Mouse (Mus musculus) midbrain, embryonic 13.5 days (tissue): ENCODE results near the gene Psmc3. TPM values are rescaled to one million over a fixed set of nuclear protein-coding genes. Genes with fewer than 3 reads are reported as not detected.
"Not testable (repeated sequence)": the region's sequence is repeated elsewhere in the genome, so short reads cannot be mapped to it uniquely, and the experiment has no call there.

Experiments
- ATAC-seq: fragments of 200-750 bp; cut with Nextera tagmentation; 2 replicates; pipeline ENCODE4 v1.8.0; 2017; ENCODE audit warnings: mild to moderate bottlenecking, moderate TSS enrichment, moderate library complexity
- H3K27ac ChIP-seq: fragments of 300-500 bp; sonication (generic); 2 replicates; pipeline ENCODE4 v1.5.1; 2015; ENCODE audit warnings: inconsistent platforms, mild to moderate bottlenecking, moderate library complexity
- H3K27me3 ChIP-seq: fragments of 300-500 bp; sonication (generic); 2 replicates; pipeline ENCODE4 v1.6.1; 2015; ENCODE audit warnings: mild to moderate bottlenecking, inconsistent platforms
- H3K36me3 ChIP-seq: fragments of 300-500 bp; sonication (generic); 2 replicates; pipeline ENCODE4 v1.6.1; 2015; ENCODE audit warnings: mild to moderate bottlenecking, inconsistent platforms
- H3K4me1 ChIP-seq: fragments of 300-500 bp; sonication (generic); replicated peaks from 2 replicates; pipeline ENCODE4 v1.6.1; 2015; ENCODE audit warnings: inconsistent platforms
- H3K4me2 ChIP-seq: fragments of 300-500 bp; sonication (generic); replicated peaks from 2 replicates; pipeline ENCODE4 v1.6.1; 2015; ENCODE audit warnings: moderate library complexity, mild to moderate bottlenecking, inconsistent platforms
- H3K4me3 ChIP-seq: fragments of 300-500 bp; sonication (generic); replicated peaks from 2 replicates; pipeline ENCODE4 v1.5.1; 2015; ENCODE audit warnings: mild to moderate bottlenecking, inconsistent platforms
- H3K9ac ChIP-seq: fragments of 300-500 bp; sonication (generic); replicated peaks from 2 replicates; pipeline ENCODE4 v1.6.1; 2015; ENCODE audit warnings: mild to moderate bottlenecking, inconsistent platforms
- H3K9me3 ChIP-seq: fragments of 300-500 bp; sonication (generic); 2 replicates; pipeline ENCODE4 v1.6.1; 2016; ENCODE audit warnings: mild to moderate bottlenecking, inconsistent platforms
- WGBS: fragments of 180-500 bp; shearing (Covaris S2); methylation state at CpG from one replicate; pipeline ENCODE4 v1.1.7; 2015; 5-methylcytosine and 5-hydroxymethylcytosine counted together
- polyA plus RNA-seq: library from polyadenylated mRNA; unstranded; fragments of >200 nt; fragmentation: Nextera tagmentation; extraction: Ambion mirVana; gene quantifications from 2 replicates; pipeline ENCODE4 v1.2.1, GENCODE M21; 2015

The Psmc3 gene
- 251 and 254 TPM in 2 replicates for polyA plus RNA-seq

- Histone ChIP-seq H3K4me3 (peak within 1 kb of the TSS; percentile 71), H3K27me3 (no peaks in the 10 kb centered on the region), H3K36me3 (peaks cover 42% of the 10 kb centered on the region), H3K4me1 (peaks cover 21% of the 10 kb centered on the region), H3K27ac (peak within 1 kb of the TSS; percentile 89), H3K9ac (peak within 1 kb of the TSS; percentile 77), H3K4me2 (peak within 1 kb of the TSS; percentile 97), H3K9me3 (no peaks in the 10 kb centered on the region)
- 0% methylated on average over 40 of the region's 40 CpGs for WGBS
- ATAC-seq: peak; percentile 99
These were observed at the start of gene Psmc3 for GRCm38 (mm10) chr2:91053934-91054382. Psmc3 (plus strand) TSS chr2:91054009.

GRCm38 (mm10) chr2:91008536-91008935, 45.3 kb upstream of the Psmc3 start:
- no peak overlapping the region for H3K9ac ChIP-seq
- WGBS: 98% methylated on average over 8 of the region's 8 CpGs
- no peaks in the 10 kb centered on the region for H3K27me3 ChIP-seq
- H3K27ac ChIP-seq: no peak overlapping the region
- no peak overlapping the region for H3K4me3 ChIP-seq
- no peak overlapping the region for H3K4me2 ChIP-seq
- H3K36me3 ChIP-seq: peaks cover 84% of the 10 kb centered on the region
- ATAC-seq: no peak
- H3K9me3 ChIP-seq: no peaks in the 10 kb centered on the region
- no peaks in the 10 kb centered on the region for H3K4me1 ChIP-seq

GRCm38 (mm10) chr2:91013881-91014280, 39.9 kb upstream of the Psmc3 start:
- no peak overlapping the region for H3K9ac ChIP-seq
- 92% methylated on average over 2 of the region's 2 CpGs for WGBS
- no peaks in the 10 kb centered on the region for H3K4me1 ChIP-seq
- no peaks in the 10 kb centered on the region for H3K9me3 ChIP-seq
- no peak overlapping the region for H3K4me2 ChIP-seq
- no peak overlapping the region for H3K4me3 ChIP-seq
- H3K36me3 ChIP-seq: peaks cover 73% of the 10 kb centered on the region
- no peaks in the 10 kb centered on the region for H3K27me3 ChIP-seq
- no peak for ATAC-seq
- H3K27ac ChIP-seq: no peak overlapping the region

GRCm38 (mm10) chr2:91015386-91015785, 38.4 kb upstream of the Psmc3 start:
- H3K27ac ChIP-seq: no peak overlapping the region
- H3K4me3 ChIP-seq: no peak overlapping the region
- WGBS: 83% methylated on average over 4 of the region's 4 CpGs
- no peaks in the 10 kb centered on the region for H3K27me3 ChIP-seq
- H3K4me2 ChIP-seq: no peak overlapping the region
- no peaks in the 10 kb centered on the region for H3K9me3 ChIP-seq
- H3K4me1 ChIP-seq: no peaks in the 10 kb centered on the region
- H3K36me3 ChIP-seq: peaks cover 68% of the 10 kb centered on the region
- H3K9ac ChIP-seq: no peak overlapping the region
- no peak for ATAC-seq

- ATAC-seq: no peak
- H3K4me3 ChIP-seq: no peak overlapping the region
- WGBS: 86% methylated on average over 8 of the region's 8 CpGs
- H3K9me3 ChIP-seq: no peaks in the 10 kb centered on the region
- H3K36me3 ChIP-seq: peaks cover 51% of the 10 kb centered on the region
- no peaks in the 10 kb centered on the region for H3K4me1 ChIP-seq
- no peaks in the 10 kb centered on the region for H3K27me3 ChIP-seq
- no peak overlapping the region for H3K4me2 ChIP-seq
- no peak overlapping the region for H3K27ac ChIP-seq
- H3K9ac ChIP-seq: no peak overlapping the region; the same call in 1 of the 2 replicates
These were observed 35.6 kb upstream of the Psmc3 start for GRCm38 (mm10) chr2:91018061-91018788.

- Histone ChIP-seq H3K4me1 (no peaks in the 10 kb centered on the region), H3K4me3 (no peak overlapping the region), H3K36me3 (peaks cover 34% of the 10 kb centered on the region), H3K27ac (no peak overlapping the region), H3K9me3 (no peaks in the 10 kb centered on the region), H3K9ac (no peak overlapping the region), H3K4me2 (no peak overlapping the region), H3K27me3 (no peaks in the 10 kb centered on the region)
- ATAC-seq: no peak
- WGBS: 97% methylated on average over 3 of the region's 3 CpGs
These were observed 33.9 kb upstream of the Psmc3 start for GRCm38 (mm10) chr2:91019911-91020310.

GRCm38 (mm10) chr2:91022266-91022665, 31.5 kb upstream of the Psmc3 start:
- H3K4me1 ChIP-seq, H3K9ac ChIP-seq, H3K4me3 ChIP-seq, H3K9me3 ChIP-seq, H3K27ac ChIP-seq, H3K27me3 ChIP-seq, H3K4me2 ChIP-seq, ATAC-seq: not testable (repeated sequence)
- WGBS: 96% methylated on average over 7 of the region's 7 CpGs
- H3K36me3 ChIP-seq: peaks cover 20% of the 10 kb centered on the region

GRCm38 (mm10) chr2:91023131-91023530, 30.7 kb upstream of the Psmc3 start:
- Histone ChIP-seq H3K27ac (no peak overlapping the region), H3K9me3 (no peaks in the 10 kb centered on the region), H3K4me1 (no peaks in the 10 kb centered on the region), H3K4me3 (no peak overlapping the region), H3K27me3 (no peaks in the 10 kb centered on the region), H3K9ac (no peak overlapping the region), H3K36me3 (peaks cover 19% of the 10 kb centered on the region), H3K4me2 (no peak overlapping the region)
- no peak for ATAC-seq
- 75% methylated on average over 2 of the region's 2 CpGs for WGBS

GRCm38 (mm10) chr2:91023956-91024355, 29.9 kb upstream of the Psmc3 start:
- no peak overlapping the region for H3K4me3 ChIP-seq
- H3K9me3 ChIP-seq: no peaks in the 10 kb centered on the region
- H3K36me3 ChIP-seq: peaks cover 14% of the 10 kb centered on the region
- H3K9ac ChIP-seq: no peak overlapping the region
- H3K27me3 ChIP-seq: no peaks in the 10 kb centered on the region
- ATAC-seq: no peak
- H3K4me1 ChIP-seq: no peaks in the 10 kb centered on the region
- no peak overlapping the region for H3K27ac ChIP-seq
- WGBS: 89% methylated on average over 1 of the region's 1 CpGs
- no peak overlapping the region for H3K4me2 ChIP-seq

- Histone ChIP-seq H3K9me3 (0 out of 2 replicates have a peak, but pooled peaks cover 3% of the 10 kb centered on the region), H3K27ac (no peak overlapping the region), H3K4me2 (no peak overlapping the region), H3K9ac (no peak overlapping the region), H3K4me1 (no peaks in the 10 kb centered on the region), H3K36me3 (peaks cover 8% of the 10 kb centered on the region), H3K4me3 (no peak overlapping the region), H3K27me3 (no peaks in the 10 kb centered on the region)
- 92% methylated on average over 1 of the region's 1 CpGs for WGBS
- no peak for ATAC-seq
These were observed 28.7 kb upstream of the Psmc3 start for GRCm38 (mm10) chr2:91025081-91025516.

GRCm38 (mm10) chr2:91026491-91026890, 27.3 kb upstream of the Psmc3 start:
- 90% methylated on average over 1 of the region's 1 CpGs for WGBS
- Histone ChIP-seq H3K9me3 (0 out of 2 replicates have a peak, but pooled peaks cover 3% of the 10 kb centered on the region), H3K27ac (no peak overlapping the region), H3K27me3 (no peaks in the 10 kb centered on the region), H3K4me2 (no peak overlapping the region), H3K9ac (no peak overlapping the region), H3K4me1 (no peaks in the 10 kb centered on the region), H3K4me3 (no peak overlapping the region), H3K36me3 (no peaks in the 10 kb centered on the region)
- ATAC-seq: no peak

GRCm38 (mm10) chr2:91027391-91028214, 26.2 kb upstream of the Psmc3 start:
- no peak for ATAC-seq
- 88% methylated on average over 9 of the region's 9 CpGs for WGBS
- H3K9me3 ChIP-seq: 0 out of 2 replicates have a peak, but pooled peaks cover 3% of the 10 kb centered on the region
- no peaks in the 10 kb centered on the region for H3K4me1 ChIP-seq
- H3K36me3 ChIP-seq: no peaks in the 10 kb centered on the region
- H3K9ac ChIP-seq: no peak overlapping the region
- no peak overlapping the region for H3K27ac ChIP-seq
- H3K4me2 ChIP-seq: no peak overlapping the region
- H3K27me3 ChIP-seq: no peaks in the 10 kb centered on the region
- no peak overlapping the region for H3K4me3 ChIP-seq
